Mouse (Mus musculus) left cerebral cortex, adult 11 months (tissue): ENCODE measurements at regions not wholly inside any gene's neighbourhood (a gene's known extent, or its start where the extent isn't known, plus 50 kb on each side); places are given as distances from the start of the nearest gene placed in this dataset.

Experiments used
- DNase-seq: peaks from one replicate; pipeline ENCODE4 v3.0.0; 2022; ENCODE audit warnings: low spot score

DNA sequence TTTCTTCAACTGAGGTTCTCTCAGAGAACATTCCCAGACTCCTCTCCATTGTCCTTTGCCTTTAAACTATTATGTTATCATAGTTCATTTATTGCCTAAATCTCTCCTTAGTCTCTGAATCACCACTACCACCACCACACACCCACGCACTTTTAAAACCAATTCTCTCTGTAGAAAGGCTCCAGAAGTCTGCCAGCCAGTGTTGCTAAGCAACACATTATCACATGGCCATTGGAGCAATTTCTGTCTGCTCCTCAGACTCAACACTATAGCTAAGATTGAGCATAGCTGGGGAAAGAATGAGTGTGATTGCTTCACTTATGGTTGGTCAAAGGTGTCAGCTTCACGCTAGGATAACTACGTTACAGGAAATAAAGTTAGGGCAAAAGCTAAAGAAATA lies 59.3 kb downstream of the Trap1a start:
- peak; percentile 24 for DNase-seq

DNA sequence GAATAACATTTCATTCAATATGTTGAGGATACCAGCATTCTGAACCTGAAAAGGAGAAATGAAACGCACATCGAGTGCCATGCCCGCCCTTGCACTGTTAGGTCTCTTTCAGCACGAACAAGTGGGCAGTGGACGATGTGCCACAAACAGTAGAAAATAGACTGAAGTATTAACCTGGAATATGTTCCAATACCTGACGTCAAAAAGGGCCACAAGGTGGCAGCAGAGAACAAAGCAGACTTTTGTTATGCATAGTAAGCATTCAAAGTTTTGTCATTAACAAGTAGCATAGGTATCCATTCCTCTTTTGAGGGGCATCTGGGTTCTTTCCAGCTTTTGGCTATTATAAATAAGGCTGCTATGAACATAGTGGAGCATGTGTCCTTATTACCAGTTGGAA lies 63.5 kb upstream of the D330045A20Rik start:
- DNase-seq: peak; percentile 13

DNA sequence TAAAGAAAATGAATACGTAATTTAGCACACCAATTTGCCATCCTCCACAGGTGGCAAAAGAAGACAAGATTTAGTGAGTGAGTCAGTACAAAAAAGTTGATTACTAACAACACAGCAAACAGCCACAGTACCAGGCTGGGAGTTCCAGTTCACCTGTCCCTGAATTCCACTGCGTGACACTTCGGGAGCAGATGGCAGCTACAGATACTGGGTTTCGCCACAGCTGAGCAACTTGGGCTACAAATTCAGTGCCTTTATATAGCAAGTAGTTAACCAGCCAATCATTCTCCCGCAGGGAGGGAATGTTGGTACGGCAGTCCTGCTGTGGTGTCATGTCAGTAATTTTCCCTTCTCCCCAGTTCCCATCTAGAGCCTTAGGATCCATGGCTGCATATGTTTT lies 60.3 kb upstream of the D330045A20Rik start:
- DNase-seq: no peak

DNA sequence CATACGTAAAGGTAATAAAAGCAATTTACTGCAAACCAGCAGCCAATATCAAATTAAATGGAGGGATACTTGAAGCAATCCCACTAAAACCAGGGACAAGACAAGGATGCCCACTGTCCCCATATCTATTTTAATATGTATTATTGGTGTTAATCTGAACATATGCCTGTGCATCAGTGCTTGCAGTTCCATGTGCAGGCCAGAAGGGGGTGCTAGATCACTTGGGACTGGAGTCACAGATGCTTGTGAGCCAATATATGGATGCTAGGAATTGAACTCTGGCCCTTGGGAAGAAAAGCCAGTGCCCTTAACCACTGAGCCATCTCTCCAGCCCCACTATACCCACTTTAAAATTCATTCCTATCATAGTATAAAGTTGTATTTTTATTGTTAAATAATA lies 55.9 kb upstream of the D330045A20Rik start:
- no peak for DNase-seq
